Mouse (Mus musculus) adrenal gland, postnatal 14 days (tissue): Measurements from ENCODE around the gene Acnat2. TPM values are rescaled to one million over a fixed set of nuclear protein-coding genes. Genes with fewer than 3 reads are reported as not detected.
"Not testable (repeated sequence)": the region's sequence is repeated elsewhere in the genome, so short reads cannot be mapped to it uniquely, and the experiment has no call there.

Experiments used
- DNase-seq: peaks from one replicate; pipeline ENCODE4 v3.0.0; 2021; ENCODE audit warnings: mixed read lengths
- long read RNA-seq, 2 experiments: library from polyadenylated mRNA; stranded (forward); transcript quantifications; one replicate each; pipeline ENCODE4 v2.0.0; 2021
- total RNA-seq: library from RNA; stranded (reverse); gene quantifications from 2 replicates; pipeline ENCODE4 v1.2.3, GENCODE M21; 2021

The Acnat2 gene
- total RNA-seq = 1.8 and 15.2 TPM in 2 replicates
- long read RNA-seq, experiment 1 = 0 reads
- long read RNA-seq, experiment 2, partial matches to known transcripts = 4 of 6 reads
- long read RNA-seq, experiment 2, other reads (novel, unspliced or antisense) = 2 of 6 reads

DNA sequence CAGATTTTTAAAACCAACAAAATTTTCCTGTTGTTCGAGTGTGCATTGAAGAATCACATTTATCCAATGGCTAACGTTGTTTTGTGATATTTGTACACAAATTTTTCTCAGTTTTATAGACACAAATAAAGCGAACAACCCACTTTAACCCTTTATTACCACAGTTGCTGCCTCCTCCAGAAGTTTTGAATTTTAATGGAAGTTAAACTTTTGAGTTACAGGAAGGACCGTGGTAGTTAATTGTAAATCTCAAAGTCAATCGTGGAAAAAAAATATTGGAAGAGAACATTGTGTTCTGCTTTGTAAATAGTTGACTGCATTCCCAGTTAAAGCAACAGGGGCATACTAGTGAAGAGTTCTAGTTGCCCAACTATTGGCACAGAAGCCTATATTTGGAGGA is at the start of gene Acnat2:
Gene Acnat2, minus strand, starts transcription at position 195 of the 400 bp plus-strand sequence.
- DNase-seq = not testable (repeated sequence)

GRCm38 (mm10) chr4:49456171-49456570 is 48.2 kb upstream of the Acnat2 start:
- DNase-seq = no peak

DNA sequence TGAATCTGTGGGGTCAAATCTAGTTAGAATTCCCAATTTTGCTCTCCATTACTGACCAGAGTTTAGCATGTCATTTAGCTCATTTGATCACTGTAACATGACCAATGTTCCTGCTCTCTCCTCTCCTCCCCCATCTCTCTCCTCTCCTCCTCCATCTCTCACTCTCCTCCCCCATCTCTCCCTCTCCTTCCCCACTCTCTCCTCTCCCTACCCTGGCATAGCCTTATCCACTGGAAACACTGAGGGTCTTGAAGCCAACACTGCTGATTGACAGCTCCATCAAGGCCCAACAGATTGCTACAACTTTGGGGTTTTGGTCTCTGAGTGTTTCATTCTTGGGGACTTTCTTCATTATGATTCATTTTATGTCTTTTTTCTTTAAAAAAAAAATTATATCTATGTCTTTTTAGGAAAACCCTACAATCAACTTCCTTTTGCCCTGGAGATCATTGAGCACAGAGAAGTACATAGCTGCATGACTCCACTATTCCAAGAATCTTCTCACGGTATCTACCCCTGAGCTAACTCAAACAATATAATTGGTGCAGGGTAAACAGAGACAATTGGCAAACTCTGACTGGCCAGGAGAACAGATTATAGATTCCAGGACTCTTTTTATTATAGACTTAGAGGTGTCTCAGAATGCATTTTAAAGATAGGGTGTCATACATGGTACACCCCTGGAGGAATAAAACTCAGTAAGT is 44.0 kb upstream of the Acnat2 start:
- no peak for DNase-seq

DNA sequence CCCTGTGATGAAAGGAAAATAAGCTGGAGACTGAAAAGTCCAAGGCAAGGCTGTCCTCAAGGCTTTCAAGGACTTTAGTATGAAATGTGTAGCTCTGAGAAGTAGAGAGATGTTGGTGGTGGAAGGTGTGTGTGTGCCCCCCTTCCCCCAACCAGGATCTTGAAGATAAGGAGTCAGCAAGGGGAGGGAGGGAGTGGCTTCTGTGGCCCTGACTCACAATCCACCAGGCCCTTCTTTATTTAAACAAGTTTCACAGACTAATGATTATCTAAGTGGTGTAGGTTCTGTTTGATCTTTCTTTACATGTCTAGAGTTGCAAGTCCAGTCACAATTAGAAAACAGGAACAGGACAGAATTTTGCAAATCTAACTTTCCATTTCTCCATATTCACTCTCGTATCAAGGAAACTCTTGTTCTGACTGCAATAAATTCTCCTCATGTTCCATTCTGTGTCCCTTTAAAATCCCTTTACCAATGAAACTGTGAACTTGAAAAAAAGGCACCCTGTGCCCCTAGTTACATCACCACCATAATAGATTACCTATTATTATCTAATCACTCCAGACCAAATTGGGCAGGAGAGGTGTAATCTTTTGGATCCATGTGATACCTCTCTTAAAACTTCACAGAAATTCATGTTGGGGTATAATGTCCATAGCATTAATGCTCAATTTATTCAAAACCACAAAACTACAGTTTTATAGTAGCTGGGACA is 43.3 kb upstream of the Acnat2 start:
- DNase-seq = not testable (repeated sequence)

DNA sequence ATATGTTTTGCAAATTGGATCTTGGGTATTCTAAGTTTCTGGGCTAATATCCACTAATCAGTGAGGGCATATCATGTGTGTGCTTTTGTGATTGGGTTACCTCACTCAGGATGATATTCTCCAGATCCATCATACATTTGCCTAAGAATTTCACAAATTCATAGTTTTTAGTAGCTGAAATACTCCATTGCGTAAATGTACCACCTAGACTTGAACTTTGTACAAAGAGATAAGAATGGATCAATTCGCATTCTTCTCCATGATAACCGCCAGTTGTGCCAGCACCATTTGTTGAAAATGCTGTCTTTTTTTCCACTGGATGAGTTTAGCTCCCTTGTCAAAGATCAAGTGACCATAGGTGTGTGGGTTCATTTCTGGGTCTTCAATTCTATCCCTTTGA is 29.0 kb upstream of the Acnat2 start:
- DNase-seq = not testable (repeated sequence)

- not testable (repeated sequence) for DNase-seq
Observed at GRCm38 (mm10) chr4:49410151-49410550, 2.2 kb upstream of the Acnat2 start.

DNA sequence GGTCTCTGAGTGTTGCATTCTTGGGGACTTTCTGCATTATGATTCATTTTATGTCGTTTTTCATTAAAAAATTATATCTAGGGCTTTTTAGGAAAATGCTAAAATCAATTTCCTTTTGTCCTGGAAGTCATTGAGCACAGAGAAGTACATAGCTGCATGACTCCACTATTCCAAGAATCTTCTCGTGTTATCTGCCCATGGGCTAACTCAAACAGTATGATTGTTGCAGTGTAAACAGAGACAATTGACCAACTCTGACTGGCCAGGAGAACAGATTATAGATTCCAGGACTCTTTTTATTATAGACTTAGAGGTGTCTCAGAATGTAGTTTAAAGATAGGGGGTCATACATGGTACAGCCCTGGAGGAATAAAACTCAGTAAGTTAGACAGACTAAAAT is 21.1 kb downstream of the Acnat2 start:
- no peak for DNase-seq

GRCm38 (mm10) chr4:49383576-49384318 is 24.2 kb downstream of the Acnat2 start:
- not testable (repeated sequence) for DNase-seq

- not testable (repeated sequence) for DNase-seq
Observed at GRCm38 (mm10) chr4:49368046-49368445, 39.9 kb downstream of the Acnat2 start.

GRCm38 (mm10) chr4:49357097-49357496 is 50.9 kb downstream of the Acnat2 start:
- DNase-seq = no peak

- no peak for DNase-seq
Observed at GRCm38 (mm10) chr4:49350470-49350869, 57.5 kb downstream of the Acnat2 start.

- DNase-seq = no peak
Observed at GRCm38 (mm10) chr4:49348677-49349076, 59.3 kb downstream of the Acnat2 start.

- not testable (repeated sequence) for DNase-seq
Observed at GRCm38 (mm10) chr4:49348001-49348400, 60.0 kb downstream of the Acnat2 start.

GRCm38 (mm10) chr4:49340091-49340490 is 67.9 kb downstream of the Acnat2 start:
- not testable (repeated sequence) for DNase-seq

DNA sequence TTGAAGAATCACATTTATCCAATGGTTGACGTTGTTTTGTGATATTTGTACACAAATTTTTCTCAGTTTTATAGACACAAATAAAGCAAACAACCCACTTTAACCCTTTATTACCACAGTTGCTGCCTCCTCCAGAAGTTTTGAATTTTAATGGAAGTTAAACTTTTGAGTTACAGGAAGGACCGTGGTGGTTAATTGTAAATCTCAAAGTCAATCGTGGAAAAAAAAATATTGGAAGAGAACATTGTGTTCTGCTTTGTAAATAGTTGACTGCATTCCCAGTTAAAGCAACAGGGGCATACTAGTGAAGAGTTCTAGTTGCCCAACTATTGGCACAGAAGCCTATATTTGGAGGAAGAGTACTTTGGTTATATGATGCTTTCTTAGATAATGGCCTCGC is 70.0 kb downstream of the Acnat2 start:
- not testable (repeated sequence) for DNase-seq

Other genes with a start within 250 kb of the Acnat2 start
- 2.7 and 20.3 TPM in 2 replicates for gene Acnat1, start 65.8 kb upstream of the Acnat2 start, total RNA-seq
- gene Baat, start 98.4 kb upstream of the Acnat2 start, total RNA-seq = 0.30 and 10.4 TPM in 2 replicates
- 45.5 and 50.0 TPM in 2 replicates for gene Mrpl50, start 112.9 kb upstream of the Acnat2 start, total RNA-seq
- gene Zfp189, start 113.0 kb upstream of the Acnat2 start, total RNA-seq = 7.9 and 8.4 TPM in 2 replicates
- gene Aldob, start 141.4 kb upstream of the Acnat2 start, total RNA-seq = 22.2 and 273 TPM in 2 replicates
- 9.9 and 11.3 TPM in 2 replicates for gene Tmem246, start 189.7 kb upstream of the Acnat2 start, total RNA-seq
- gene Rnf20, start 223.9 kb upstream of the Acnat2 start, total RNA-seq = 45.9 and 50.2 TPM in 2 replicates